Mouse (Mus musculus): Measurements from ENCODE around the gene Gmps.

Gmps gene

DNA sequence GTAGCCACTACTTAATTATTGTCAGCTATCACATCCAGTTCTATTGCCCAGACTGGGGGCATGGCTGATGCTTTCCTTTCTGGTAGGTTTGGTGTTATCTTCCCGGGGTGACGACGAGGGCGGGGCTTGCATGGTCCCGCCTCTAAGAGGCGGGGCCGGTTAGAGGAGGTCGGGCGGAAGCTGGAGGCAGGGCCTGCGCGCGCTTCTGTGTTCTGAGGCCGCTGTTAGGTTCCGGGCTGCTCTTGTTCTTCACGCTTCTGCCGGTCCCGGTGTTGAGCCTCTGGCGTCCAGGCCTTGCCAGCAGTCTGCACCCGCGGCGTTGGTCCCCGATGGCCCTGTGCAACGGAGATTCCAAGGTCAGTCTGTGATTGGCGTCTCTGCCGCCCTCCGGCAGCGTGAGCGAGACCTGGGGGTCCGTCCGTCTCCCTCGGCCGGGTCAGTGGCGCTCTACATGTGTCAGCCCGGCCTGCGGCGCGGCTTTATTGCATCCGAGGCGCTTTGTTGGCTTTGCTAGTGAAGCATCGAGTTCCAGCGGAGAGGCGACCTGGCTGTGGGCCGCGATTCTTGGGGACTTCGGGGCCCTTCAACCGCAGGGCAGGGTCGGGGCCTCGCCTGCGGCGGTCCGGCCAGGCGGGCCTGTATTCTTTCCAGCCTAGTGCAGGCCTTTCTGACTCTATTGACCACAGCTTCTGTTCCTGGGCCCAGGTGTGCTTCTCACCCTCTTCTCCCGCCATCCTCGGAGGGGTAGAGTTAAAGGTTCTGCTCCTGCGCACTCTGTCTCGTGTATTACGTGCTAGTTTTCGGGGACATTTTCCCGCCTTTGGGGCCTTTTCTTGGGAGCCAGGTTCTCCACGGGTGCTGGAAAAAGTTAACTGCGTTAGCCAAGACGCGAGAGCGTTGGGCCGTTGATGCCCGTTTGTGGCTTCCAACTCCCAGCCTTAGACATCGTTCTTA lies at the start of gene Gmps:
Gene Gmps (plus strand): TSS at position 152 of the 954 bp plus-strand sequence.
- DNase-seq (ENCODE audit: low spot score in 2 of 2): peak; percentile 95

DNA sequence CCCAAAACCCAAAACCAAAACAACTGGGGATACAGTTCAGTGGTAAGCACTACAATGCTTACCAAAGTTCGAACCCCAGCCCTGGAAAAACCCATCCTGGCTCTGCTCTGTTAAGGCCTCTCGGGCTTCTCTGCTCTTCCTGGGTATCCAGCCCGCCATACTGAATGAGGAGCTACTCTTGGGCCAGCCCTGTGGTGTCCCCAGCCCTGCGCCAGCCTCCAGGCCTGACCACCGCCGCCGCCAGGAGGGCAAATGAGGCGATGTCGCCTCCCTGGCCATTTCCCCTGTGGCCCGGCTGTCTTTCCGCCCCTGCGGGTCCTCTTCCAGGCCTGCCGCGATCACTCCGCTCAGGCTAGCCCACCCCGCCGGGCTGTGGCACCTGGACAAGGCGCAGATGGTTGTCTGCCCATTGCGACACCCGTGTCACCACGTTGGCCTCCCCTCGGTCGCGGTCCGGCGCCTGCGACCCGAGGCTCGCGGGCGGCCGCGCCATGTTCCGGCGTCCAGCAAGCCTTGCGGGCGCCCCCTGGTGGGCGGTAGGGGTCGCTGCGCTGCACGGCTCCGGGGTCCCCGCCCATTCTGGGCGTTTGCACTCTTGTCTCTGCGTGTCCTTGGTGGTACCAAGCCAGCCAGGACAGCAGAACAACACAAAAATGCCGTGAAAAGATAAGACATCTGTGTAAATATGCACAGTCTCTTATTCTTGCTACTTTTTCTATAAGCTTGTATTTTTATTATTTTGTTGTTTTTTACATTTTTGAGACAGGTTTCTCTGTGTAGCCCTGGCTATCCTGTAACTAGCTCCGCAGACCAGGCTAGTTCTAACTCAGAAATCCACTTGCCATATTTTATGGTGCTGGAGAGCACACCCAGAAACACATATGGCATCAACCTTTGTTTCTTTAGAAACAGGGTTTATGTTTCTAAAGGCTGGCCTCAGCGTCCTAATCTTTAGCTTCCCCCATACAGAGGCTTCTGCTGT lies 46.7 kb upstream of the Gmps start, which contains the start of gene E130311K13Rik:
Gene E130311K13Rik (minus strand): TSS at position 595 of the 982 bp plus-strand sequence.
- DNase-seq (ENCODE audit: low spot score in 2 of 2): peak; percentile 90 to 91

GRCm38 (mm10) chr3:63938928-63939327 lies 37.0 kb upstream of the Gmps start:
- no peak for DNase-seq (ENCODE audit: low spot score in 2 of 2)

DNA sequence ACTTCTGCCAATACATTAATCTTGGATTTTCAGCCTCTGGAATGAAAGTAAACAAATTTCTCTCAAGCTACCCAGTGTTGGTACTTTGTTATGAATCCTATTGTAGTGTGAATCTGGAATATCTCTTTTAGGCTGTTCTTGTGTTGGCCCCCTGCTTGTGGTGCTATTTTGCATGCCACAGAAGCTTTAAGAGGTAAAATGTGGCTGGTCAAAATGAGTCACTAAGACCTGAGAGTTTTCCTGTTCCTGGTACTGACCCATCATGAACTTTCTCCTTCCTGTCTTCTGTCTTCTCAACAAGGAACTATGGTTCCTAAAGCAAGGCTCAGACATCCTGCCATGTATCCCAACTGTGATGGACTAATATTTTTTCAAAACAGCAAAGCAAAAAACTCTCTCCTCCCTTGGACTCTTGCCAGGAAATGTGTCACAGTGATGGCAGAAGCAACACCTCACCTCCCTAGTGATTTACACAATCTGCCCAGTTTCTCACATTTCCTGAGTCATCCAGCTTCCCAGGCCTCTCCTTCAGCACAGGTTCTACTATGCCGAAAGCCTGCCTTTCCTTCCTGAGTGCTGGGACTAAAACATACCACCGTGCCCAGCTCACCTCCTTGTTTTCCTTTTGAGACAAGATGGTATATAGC lies 34.6 kb upstream of the Gmps start:
- peak; percentile 24 to 44 for DNase-seq (ENCODE audit: low spot score in 2 of 2)

DNA sequence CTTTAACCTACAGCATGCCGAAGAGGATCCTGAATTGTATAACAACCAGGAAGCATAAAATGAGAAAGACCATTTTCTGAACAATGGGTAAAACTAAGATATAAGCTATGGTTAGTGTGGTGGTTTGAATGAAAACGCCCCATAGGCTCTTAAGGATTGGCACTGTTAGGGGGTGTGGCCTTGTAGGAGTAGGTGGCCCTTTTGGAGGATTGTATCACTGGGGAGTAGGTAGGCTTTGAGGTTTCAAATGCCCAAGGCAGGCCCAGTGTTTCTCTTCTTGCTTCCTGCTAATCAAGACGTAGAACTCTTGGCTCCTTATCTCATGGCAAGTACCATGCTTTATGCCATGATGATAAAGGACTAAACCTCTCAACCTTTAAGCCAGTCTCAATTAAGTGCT lies 26.1 kb upstream of the Gmps start:
- DNase-seq (ENCODE audit: low spot score in 2 of 2): no peak

- peak in 1 of 2 experiments; percentile 30 for DNase-seq (ENCODE audit: low spot score in 2 of 2)
Measured at GRCm38 (mm10) chr3:63963421-63964099, 12.3 kb upstream of the Gmps start.

GRCm38 (mm10) chr3:63964100-63964921 lies 11.6 kb upstream of the Gmps start, which contains the start of gene Slc33a1:
TSS of gene Slc33a1 (minus strand) at chr3:63964768.
- peak; percentile 100 for DNase-seq (ENCODE audit: low spot score in 2 of 2)

GRCm38 (mm10) chr3:63964922-63965249 lies 11.0 kb upstream of the Gmps start:
- DNase-seq (ENCODE audit: low spot score in 2 of 2): no peak

DNA sequence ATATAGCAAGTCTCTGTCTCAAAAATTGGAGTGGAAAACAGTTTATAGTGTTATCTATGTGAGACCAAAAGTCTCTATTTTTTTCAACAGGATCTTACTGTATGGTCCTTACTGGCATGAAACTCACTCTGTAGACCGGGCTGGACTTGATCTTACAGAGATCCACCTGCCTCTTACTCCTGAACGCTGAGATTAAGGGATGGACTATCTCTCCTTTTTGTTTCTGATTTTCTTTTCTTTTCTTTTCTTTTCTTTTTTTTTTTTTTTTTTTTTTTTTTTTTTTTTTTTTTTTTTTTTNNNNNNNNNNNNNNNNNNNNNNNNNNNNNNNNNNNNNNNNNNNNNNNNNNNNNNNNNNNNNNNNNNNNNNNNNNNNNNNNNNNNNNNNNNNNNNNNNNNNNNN lies 10.0 kb upstream of the Gmps start:
- no peak for DNase-seq (ENCODE audit: low spot score in 2 of 2)

- no peak for DNase-seq (ENCODE audit: low spot score in 2 of 2)
Measured at GRCm38 (mm10) chr3:63977895-63978294, 2.0 kb downstream of the Gmps start.

DNA sequence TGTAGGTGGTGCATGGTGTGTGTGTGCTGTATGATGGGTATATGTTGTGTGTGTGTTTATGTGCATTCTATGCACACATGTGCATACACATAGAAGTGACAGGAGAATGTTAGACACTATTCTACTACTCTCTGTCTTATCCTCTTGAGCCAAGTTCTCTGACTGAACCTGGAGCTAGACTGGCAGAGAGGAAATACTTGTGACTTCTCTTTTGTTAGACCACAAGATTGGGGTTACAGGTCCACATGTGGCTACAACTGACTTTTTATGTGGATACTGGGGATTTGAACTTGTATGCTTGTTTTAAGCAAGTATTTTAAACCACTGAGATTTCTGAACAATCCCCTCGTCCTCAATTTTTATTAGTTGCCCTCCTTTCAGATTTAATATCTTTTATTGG lies 10.8 kb downstream of the Gmps start:
- DNase-seq (ENCODE audit: low spot score in 2 of 2): no peak

DNA sequence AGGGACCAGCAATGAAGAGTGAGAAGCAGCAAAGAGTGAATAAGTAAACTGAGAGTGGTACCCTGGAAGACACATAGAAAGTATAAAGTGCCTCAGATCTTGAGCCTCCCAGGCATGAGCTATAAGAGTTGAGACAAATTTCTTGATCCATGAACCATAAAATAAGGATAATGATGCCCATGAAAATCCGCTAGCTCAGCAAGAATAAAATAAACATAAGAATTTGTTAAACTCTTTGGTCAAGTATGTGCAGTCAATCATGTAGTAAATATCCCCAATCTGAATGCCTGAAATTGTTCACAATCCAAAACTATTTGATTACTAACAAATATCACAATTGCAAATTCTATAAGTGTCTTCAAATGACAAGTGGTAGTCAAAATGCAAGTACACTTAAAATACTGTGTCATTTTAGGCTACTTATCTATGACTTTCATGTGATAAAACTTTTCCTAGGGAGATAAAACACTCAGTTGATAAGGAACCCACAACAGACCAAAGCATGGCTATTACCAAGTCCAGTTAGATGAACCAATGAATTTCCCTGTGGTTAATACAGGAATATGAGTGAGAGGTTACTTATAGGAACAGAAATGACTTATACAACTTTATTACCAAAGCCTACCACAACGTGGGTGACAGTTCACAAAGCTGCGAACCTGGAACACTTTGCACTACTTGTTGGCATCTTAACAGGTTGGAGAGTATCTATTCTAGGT lies 13.0 kb downstream of the Gmps start:
- no peak for DNase-seq (ENCODE audit: low spot score in 2 of 2)

- DNase-seq (ENCODE audit: low spot score in 2 of 2): no peak
Measured at GRCm38 (mm10) chr3:64021436-64021835, 45.5 kb downstream of the Gmps start.

GRCm38 (mm10) chr3:64021867-64022266 lies 46.0 kb downstream of the Gmps start:
- DNase-seq (ENCODE audit: low spot score in 2 of 2): no peak

DNA sequence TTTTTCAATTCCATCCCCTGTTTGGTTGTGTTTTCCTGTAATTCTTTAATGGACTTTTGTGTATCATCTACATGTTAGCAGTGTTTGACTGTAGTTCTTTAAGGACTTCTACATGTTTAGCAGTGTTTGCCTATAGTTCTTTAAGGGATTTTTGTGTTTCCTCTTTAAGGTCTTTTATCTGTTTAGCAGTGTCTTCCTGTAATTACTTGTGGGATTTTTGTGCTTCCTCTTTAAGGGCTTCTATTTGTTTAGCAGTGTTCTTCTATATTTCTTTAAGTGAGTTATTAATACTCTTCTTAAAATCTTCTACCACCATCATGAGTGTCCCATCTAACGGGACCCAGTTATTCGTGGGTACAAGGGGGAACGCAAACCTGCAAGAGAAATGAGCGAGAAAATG lies 53.9 kb downstream of the Gmps start:
- no peak for DNase-seq (ENCODE audit: low spot score in 2 of 2)

DNA sequence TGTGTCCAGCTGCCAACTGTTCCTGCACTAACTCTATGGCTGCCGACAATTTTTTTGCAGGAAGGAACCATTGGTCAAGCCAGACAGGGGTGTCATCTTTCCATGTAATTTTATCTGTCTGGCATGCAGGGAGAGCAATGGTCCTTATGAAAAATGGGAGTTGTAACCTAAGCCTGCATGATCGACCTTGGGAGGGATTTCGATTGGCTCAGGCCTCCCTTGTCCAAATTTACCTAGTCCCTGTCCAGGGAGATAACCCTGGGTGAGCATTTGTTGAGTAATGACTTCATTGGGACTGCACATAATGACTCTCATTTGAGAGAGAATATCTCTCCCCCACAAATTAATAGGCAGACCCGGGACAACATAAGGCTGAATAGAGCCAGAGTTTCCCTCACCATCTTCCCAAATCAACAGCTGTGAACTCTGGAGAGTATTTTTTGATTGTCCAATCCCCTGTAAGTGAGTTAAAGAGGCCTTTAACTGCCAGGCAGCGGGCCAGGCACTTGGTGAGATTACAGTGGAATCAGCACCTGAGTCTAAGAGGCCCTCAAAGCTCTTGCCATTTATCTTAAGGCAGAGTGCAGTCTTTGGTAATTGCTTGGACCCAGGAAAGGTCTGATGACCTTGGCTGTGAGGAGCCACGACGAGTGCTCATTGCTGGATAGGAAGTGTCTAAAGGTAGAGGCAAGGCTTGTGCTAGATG lies 62.4 kb downstream of the Gmps start:
- DNase-seq (ENCODE audit: low spot score in 2 of 2): no peak

GRCm38 (mm10) chr3:64039818-64040784 lies 64.2 kb downstream of the Gmps start:
- DNase-seq (ENCODE audit: low spot score in 2 of 2): peak; percentile 90 to 92
